Mouse (Mus musculus) lung, adult 2 months (tissue): Measurements from ENCODE around the gene Crnkl1.

Experiments used
- CTCF ChIP-seq: fragments of 200-500 bp; IDR thresholded peaks from 2 replicates; pipeline ENCODE4 v1.5.1; 2011; ENCODE audit warnings: mild to moderate bottlenecking, low read length, control low read depth; ENCODE audit not compliant: insufficient read depth
- POLR2A ChIP-seq: fragments of 200-500 bp; IDR thresholded peaks from 2 replicates; pipeline ENCODE4 v1.6.1; 2011; ENCODE audit warnings: low read depth, mild to moderate bottlenecking, control low read depth, low read length, borderline replicate concordance; ENCODE audit errors: extremely low read depth

DNA sequence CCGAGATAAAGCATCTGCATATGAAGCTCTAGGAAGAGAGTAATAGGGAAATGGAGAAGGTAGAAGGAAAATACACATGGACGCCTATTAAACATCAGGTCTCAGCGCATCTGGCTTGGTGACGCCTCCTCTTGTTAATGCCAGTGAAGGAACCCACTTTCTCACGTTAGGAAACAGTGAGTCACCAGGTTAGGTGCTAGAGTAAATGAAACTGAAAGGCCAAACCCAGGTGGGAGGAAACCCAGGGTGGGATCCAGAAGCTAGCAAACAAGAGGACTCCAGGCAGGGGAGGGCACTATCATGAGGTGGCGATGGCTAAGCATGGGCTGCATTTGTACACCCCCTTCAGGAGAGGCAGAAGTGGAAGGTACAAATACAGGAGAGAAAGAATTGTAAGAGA lies 29.7 kb downstream of the Crnkl1 start:
- no peak for TF ChIP-seq CTCF
- TF ChIP-seq POLR2A = no peak
